Mouse (Mus musculus) CD4-positive, CD25-positive, alpha-beta regulatory T cell (primary cell): ENCODE measurements around the gene Gm14419. TPM values are rescaled to one million over a fixed set of nuclear protein-coding genes. Genes with fewer than 3 reads are reported as not detected.

Experiments used
- polyA plus RNA-seq: library from polyadenylated mRNA; unstranded; fragments of 100-300 nt; shearing (Covaris generic); gene quantifications from one replicate; pipeline ENCODE4 v1.2.1, GENCODE M21; 2017

Gm14419 gene
- 2.0 TPM for polyA plus RNA-seq

GRCm38 (mm10) chr2:177000656-177001055 lies at the start of gene Gm14419:
Gm14419 (plus strand) TSS chr2:177000956.

Other genes with a start within 250 kb of the Gm14419 start
- gene Gm14295, start 202.3 kb upstream of the Gm14419 start, polyA plus RNA-seq = 6.8 TPM
- gene Gm14408, start 169.8 kb upstream of the Gm14419 start, polyA plus RNA-seq = not detected
- 4.5 TPM for gene Gm14296, start 73.1 kb upstream of the Gm14419 start, polyA plus RNA-seq
- 0.53 TPM for gene Gm14401, start 73.4 kb downstream of the Gm14419 start, polyA plus RNA-seq
- gene Gm14410, start 205.5 kb downstream of the Gm14419 start, polyA plus RNA-seq = 7.6 TPM